Mouse (Mus musculus): ENCODE results near the gene BC035044.
"Not testable (repeated sequence)": the region's sequence is repeated elsewhere in the genome, so short reads cannot be mapped to it uniquely, and the experiment has no call there.

Gene BC035044

DNA sequence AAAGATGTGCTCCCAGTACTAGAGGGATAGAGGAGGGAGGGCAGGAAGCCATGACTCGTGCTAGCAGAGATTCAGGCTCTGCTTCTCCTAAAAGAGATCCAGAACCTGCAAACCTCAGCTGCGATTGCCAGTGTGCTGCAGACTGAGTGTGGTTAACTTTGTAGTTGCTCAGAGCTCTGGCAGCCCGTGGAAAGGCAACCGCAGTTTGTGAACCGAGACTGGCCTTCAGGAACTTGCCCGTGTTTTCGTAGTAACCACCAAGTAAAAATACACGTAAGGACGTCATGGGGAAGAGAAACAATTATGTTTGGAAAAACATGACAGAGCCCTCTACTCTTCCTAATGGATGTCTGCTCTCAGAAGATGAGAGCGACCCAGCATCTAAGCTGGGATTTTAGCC, 57.9 kb downstream of the BC035044 start:
- DNase-seq (ENCODE audit: low spot score) = no peak

DNA sequence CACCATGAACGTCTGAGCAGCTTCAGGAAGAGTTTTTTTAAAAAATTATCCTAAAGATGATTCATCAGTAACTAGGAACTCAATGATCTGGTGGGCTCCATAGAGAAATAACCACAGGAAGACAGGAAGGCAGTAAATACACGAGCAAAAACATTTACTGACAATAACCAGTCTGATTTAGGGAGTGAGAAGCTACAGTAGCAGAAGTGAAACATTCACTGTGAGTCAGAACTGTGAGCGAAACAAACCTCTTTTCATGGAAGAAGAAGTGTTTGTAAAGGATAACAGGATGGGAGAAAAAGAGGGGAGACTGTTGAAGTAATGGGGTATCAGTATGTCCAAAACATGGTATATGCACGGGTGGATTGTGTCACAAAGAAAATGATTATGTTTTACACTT, 61.1 kb downstream of the BC035044 start:
- no peak for DNase-seq (ENCODE audit: low spot score)

DNA sequence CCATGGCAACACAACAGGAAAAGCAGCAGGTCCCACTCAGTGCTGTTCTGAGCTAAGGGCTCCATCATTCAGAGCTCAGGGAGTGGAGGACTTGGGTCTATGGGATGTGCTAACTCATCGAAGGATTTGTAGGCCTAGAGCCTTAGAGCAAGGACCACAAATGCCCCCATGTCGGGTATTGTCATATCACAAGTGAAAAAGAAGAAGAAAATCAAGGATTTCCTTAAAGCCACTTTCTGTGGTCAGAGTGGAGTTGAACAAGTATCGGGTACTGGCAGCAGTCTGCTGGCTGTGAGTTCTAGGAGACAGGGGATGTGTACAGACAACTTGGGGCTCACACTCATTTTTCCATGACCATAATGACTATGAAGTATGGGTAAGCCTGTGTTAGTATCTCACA, 64.1 kb downstream of the BC035044 start:
- DNase-seq (ENCODE audit: low spot score) = no peak

DNA sequence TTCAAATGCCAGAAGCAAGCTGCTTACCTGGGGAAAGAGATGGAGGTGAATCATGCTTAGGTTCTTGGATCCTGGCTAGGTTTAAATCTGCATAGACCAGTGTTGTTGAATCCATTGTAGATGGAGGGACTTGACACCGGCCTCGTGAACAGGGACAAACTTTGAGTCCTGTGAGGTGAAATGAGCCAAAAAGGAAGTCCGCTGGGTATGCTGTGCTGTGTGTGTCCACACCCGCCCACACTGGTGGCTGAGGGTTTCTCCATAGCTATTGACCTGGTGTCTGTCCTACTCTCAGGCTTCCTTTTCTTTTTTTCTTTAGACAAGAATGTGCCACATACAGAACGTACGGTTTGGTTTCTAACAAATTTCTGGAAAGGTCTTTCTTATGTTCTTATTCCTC, 64.8 kb downstream of the BC035044 start, which contains the start of the genes Gm44511 and Klrb1b:
Gene Gm44511 (minus strand): TSS at position 184 of the 400 bp plus-strand sequence.
Gene Klrb1b (minus strand): TSS at position 200 of the 400 bp plus-strand sequence.
- no peak for DNase-seq (ENCODE audit: low spot score)

DNA sequence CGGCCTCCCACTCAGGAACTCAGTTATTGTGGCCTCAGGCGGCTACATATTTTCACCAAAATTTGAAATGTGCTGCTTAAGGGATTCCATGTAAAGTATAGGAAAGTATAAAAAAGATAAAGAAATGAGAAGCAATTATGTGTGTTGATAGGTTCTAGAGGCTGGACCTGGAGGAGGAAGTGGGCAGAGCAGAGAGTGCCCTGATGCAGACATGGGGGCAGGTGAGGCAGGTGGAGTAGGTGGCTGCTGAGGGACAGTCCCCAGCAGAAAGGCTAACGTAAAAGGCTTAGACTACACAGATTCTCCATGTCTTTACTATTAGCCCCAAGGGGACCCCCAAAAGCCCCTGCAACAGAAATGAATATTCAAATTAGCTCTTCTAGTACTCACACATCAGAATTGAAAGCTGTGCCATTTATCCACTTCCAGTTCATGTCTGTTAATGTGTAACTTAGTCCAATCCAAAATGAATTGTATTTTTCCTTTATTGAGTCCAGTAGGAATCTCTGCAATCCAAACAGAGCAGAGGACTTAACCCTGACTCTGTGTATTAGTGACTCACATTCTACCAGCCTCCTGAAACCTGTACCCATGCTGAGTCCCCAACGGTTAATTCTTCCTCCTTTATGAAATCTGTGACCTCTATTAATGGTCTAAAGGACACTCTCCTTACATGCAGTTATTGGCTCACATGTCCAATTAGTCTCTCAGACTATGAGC, 72.7 kb downstream of the BC035044 start:
- DNase-seq (ENCODE audit: low spot score) = no peak

DNA sequence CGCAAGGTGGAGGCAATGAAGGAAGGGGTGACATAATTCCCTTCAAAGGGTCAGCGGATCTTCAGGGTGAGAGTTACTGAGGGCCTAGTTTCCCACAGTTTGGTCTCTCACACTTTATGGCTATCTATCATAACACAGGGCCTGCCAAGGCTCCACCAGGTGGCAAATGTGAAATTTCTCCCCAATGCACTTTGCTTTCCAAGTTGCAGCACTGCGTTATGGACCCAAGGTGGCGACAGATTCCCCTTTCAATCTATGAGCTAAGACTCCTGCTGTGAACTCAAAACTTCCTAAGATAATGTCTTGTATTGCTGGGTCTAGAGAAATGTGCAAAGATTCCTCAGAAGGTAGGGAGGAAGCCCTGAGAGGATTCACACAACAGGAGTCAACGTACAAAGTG, 82.4 kb downstream of the BC035044 start:
- no peak for DNase-seq (ENCODE audit: low spot score)

DNA sequence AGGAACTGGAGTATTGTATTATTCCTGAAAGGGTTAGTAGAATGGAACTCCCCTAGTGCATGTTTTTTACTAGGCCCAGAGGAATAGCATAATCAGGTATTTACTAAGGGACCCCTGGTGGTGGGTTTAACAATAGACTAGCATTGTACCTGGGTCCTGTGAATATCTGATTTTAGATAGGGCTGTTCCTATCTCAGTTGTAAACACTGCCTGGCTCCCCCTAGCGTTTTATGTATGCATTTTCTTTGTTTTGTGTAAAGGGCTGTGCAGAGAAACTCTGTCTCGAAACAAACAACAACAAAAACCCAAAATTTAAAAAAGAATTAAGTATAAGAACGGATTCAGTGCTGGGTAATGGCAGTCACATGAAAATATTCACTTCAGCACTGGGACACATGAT, 83.9 kb downstream of the BC035044 start:
- DNase-seq (ENCODE audit: low spot score) = no peak

DNA sequence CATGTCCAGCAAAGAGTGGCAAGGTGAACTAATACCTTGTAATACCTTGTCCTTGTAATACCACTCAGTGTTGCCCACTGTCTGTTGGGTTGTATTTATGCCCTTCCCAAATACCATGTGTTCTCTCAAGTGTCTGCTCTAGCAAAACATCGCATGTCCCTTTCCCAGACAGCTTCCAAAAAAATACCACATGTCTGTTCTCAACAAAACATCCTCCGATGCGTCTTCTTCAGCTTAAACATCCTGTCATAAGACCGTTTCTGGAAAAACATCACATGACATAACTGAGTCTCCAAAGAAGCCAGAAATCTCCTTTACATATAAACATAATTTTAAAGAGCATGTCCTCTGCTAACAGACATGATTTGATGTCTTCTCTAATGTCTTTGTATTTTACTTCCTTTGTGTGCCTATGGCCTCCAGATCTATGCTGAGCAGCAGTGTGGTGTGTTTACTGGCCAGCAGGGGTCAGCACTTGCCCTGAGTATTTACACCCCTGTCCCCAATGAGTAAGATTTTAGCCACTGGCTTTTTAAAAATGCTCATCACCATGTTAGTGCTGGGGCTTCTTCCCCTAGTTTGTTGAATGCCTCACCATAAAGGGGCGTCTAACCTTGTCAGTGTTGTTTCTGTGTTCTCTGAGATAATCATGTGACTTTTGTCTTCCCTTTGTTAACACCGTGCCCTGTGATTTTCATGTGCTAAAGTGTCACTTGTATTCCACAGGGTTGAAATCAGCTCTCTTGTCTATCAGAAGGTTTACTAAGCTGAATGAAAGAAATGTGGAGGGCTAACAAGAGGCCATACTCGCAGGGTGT, 85.9 kb downstream of the BC035044 start:
- not testable (repeated sequence) for DNase-seq (ENCODE audit: low spot score)

DNA sequence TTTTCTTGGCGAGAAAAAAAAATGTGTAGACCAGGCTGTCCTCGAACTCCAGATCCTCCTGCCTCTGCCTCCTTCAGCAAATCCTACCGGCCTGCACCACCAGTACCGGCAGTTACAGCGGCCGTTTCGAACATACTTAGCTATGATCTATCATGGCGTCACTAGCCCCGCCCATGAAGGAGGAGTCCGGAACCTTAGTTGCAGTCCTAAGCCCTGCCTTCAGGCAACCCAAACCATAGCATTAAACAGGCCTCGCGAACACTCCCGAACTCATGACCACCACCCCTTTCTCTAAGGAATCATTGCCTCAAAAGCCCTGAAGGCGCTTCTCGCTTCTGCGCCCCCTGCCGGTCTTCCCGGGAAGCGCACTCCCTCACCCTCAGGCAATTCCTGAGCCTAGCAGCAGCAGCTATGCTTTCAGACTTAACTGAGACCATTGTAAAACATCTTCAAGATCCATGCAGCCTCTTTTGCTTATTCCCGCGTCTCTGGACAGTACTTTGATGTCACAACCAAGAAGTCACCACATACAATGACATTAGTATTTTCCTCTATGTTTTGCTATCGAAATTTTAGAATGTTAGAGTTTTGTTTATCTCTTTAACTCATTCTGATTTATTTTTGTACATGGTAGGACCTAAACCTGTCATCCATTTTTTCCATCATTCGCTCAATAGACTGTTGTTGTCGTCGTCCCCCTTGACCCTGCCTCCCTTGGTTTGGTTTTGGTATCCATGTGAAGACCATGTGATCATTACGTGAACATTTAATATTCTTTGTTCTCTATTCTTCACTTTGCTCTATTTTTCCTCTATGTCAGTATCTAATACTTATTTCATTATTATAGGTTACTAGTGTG, 87.7 kb downstream of the BC035044 start:
- peak; percentile 84 for DNase-seq (ENCODE audit: low spot score)

DNA sequence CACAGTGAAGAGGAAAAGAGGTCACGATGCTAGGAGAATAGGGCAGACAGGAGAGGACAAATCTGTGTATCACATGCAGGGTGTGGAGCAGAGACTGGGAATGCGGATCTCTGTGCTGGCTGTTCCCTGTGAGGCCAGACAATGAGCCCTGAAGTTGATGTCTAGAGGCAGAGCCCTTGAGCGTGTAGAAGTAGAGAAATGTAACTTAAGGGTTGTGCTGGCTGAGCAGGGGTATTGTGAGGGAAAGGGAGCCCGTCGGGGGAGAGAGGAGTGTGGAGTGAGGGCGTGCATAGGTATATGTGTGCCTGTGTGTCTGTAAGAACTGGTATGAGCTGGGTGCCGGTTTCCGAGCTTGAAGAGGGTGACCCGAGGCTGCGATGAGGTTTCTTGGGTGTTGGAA, 88.4 kb downstream of the BC035044 start:
- no peak for DNase-seq (ENCODE audit: low spot score)

DNA sequence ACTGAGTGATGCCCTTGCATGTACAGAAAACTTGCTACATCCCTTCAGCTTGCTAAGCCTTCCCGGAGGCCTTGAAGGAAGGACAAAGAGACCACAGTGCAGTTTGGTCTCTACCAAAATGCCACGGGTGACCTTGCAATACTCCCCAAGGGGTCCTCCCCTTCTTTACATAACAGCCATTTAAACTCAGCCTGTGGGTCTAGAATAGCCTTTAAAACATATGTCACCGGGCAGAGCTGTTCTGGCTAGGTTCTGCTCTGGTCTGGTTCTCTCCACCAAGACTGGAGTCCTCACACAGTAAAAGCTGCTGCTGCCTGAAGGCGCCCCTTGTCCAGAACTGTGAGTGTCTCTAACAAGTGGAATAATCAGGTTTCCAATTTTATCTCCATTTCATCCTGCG, 90.2 kb downstream of the BC035044 start:
- not testable (repeated sequence) for DNase-seq (ENCODE audit: low spot score)

DNA sequence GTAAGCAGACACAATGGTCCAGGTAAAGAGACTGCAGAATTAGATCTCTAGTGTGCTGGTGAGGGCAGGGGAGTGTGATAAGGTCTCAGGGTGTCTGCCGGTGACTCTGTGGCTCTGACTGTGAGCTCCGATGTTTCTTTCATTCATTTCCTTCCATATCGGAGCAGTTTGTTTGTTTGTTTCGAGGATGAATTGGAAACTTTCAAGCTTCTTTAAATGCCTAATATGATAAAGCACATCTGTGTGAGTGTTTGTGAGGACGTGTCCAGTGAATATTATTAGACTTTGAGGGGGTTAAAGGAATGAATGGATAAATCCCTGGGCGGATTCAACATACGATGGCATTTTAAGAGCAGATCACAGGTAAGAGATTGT, 91.0 kb downstream of the BC035044 start:
- DNase-seq (ENCODE audit: low spot score) = no peak

DNA sequence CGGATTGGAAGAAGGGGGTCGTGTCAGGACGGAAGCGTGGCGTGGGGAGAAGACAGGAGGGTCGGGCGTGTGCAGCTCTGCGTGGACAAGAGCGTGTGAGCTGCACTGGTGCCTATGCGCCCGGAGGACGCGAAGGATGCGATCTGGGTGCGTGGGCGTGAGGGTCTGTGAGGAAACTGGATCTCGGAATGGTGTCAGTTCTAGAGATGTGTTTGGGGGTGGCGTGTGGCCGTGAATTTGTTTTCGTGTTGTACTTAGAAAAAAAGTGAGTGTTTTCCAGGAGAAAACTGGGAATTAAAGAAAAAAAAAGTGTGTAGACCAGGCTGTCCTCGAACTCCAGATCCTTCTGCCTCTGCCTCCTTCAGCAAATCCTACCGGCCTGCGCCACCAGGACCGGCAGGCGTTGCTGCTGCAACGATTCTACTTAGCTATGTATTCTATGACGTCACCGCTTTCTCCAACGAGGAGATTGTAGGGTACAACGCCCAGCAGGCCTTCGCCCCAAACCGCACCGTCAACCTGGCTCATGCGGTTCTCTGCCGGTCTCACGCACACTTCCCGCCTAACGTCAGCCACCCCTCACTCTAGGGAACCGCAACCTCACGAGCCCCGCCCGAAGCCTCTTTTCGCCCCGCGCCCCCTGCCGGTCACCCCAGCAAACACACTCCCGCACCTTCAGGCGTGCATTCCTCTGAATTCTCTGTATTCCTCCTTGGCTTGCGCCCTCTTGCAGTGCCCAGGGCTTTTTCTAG, 91.6 kb downstream of the BC035044 start:
- peak; percentile 44 for DNase-seq (ENCODE audit: low spot score)
